9 mouse cellular contexts compared by ENCODE assay signal in genomic region chr8:78647000-78647656, GRCm38 (mm10).
DNase-seq lines count a peak whose midpoint lies in the region; ATAC-seq lines count a peak whose summit lies in the region.
"Had no signal": no experiment of that assay in that cellular context is flagged by ENCODE, and none has a peak within 500 bp of the region (broad histone marks: within the 10 kb centered on the region; RNA-seq: fewer than 3 reads in every experiment).

No protein-coding gene starts in this region.

- WGBS in heart, embryonic 15.5 days, result 42% methylated on average over 8 of the region's 8 CpGs
- WGBS in heart, embryonic 10.5 days, result 51% methylated on average over 8 of the region's 8 CpGs
- WGBS in liver, embryonic 12.5 days (ENCODE audit: insufficient replicate concordance), result 71% methylated on average over 8 of the region's 8 CpGs

- H3K4me2 ChIP-seq in heart, embryonic 15.5 days, result no peak overlapping the region
- no peak overlapping the region for H3K4me2 ChIP-seq in liver, embryonic 12.5 days
- H3K4me2 ChIP-seq: hindbrain, embryonic 15.5 days; kidney, embryonic 15.5 days had no signal

- H3K36me3 ChIP-seq in heart, embryonic 15.5 days, result no peaks in the 10 kb centered on the region
- peaks cover 5% of the 10 kb centered on the region; the same call in 1 of the 2 replicates for H3K36me3 ChIP-seq in heart, embryonic 10.5 days
- H3K36me3 ChIP-seq in liver, embryonic 12.5 days, result no peaks in the 10 kb centered on the region
- H3K36me3 ChIP-seq: hindbrain, embryonic 15.5 days had no signal

- H3K9me3 ChIP-seq in heart, embryonic 15.5 days (replicated peaks), result no peaks in the 10 kb centered on the region
- H3K9me3 ChIP-seq in heart, embryonic 10.5 days, result no peaks in the 10 kb centered on the region
- no peaks in the 10 kb centered on the region for H3K9me3 ChIP-seq in liver, embryonic 12.5 days (replicated peaks)
- H3K9me3 ChIP-seq: kidney, embryonic 15.5 days had no signal

- DNase-seq in heart, embryonic 10.5 days (ENCODE audit: low spot score), result no peak
- DNase-seq in right cerebral cortex, adult 18-20 months, result peak; percentile 38
- DNase-seq in right cerebral cortex, postnatal 14 days, result no peak
- peak; percentile 33 for DNase-seq in layer of hippocampus, adult 9-11 months
- DNase-seq in Muller cell, postnatal 12 days (ENCODE audit: inconsistent ontology term), result no peak

- H3K27me3 ChIP-seq in heart, embryonic 15.5 days, result no peaks in the 10 kb centered on the region
- no peaks in the 10 kb centered on the region for H3K27me3 ChIP-seq in heart, embryonic 10.5 days (ENCODE audit: insufficient read depth, poor library complexity, severe bottlenecking)
- no peaks in the 10 kb centered on the region for H3K27me3 ChIP-seq in liver, embryonic 12.5 days (replicated peaks)
- H3K27me3 ChIP-seq: hindbrain, embryonic 15.5 days; kidney, embryonic 15.5 days had no signal

- H3K4me3 ChIP-seq in heart, embryonic 15.5 days, result no peak overlapping the region
- no peak overlapping the region for H3K4me3 ChIP-seq in heart, embryonic 10.5 days
- no peak overlapping the region for H3K4me3 ChIP-seq in liver, embryonic 12.5 days
- H3K4me3 ChIP-seq: hindbrain, embryonic 15.5 days; kidney, embryonic 15.5 days had no signal

- H3K27ac ChIP-seq in heart, embryonic 15.5 days, result no peak overlapping the region
- H3K27ac ChIP-seq in heart, embryonic 10.5 days, result no peak overlapping the region
- H3K27ac ChIP-seq in liver, embryonic 12.5 days, result no peak overlapping the region
- H3K27ac ChIP-seq: hindbrain, embryonic 15.5 days; kidney, embryonic 15.5 days had no signal

- peak; percentile 22; the same call in 1 of the 2 replicates for ATAC-seq in heart, embryonic 15.5 days (replicated peaks; ENCODE audit: insufficient number of reproducible peaks, insufficient read depth, low FRiP score, low read depth)
- ATAC-seq in liver, embryonic 12.5 days, result no peak

- H3K9ac ChIP-seq in heart, embryonic 15.5 days, result no peak overlapping the region
- H3K9ac ChIP-seq in liver, embryonic 12.5 days, result no peak overlapping the region
- H3K9ac ChIP-seq: hindbrain, embryonic 15.5 days; kidney, embryonic 15.5 days had no signal

- peaks cover 12% of the 10 kb centered on the region for H3K4me1 ChIP-seq in heart, embryonic 15.5 days (replicated peaks)
- peaks cover 9% of the 10 kb centered on the region; the same call in 1 of the 2 replicates for H3K4me1 ChIP-seq in heart, embryonic 10.5 days
- H3K4me1 ChIP-seq in liver, embryonic 12.5 days, result no peaks in the 10 kb centered on the region
- H3K4me1 ChIP-seq: hindbrain, embryonic 15.5 days had no signal

Comparison
In these comparisons a context has a peak if more than half of its experiments do, and no peak if none do; other contexts are left out.
1. DNase-seq: peak in right cerebral cortex, adult 18-20 months (single experiment) and layer of hippocampus, adult 9-11 months (single experiment); none in heart, embryonic 10.5 days (single experiment), right cerebral cortex, postnatal 14 days (single experiment) and Muller cell, postnatal 12 days (single experiment).